Mouse (Mus musculus) limb, embryonic 12.5 days (tissue): ENCODE data around the gene Sytl3. TPM values are rescaled to one million over a fixed set of nuclear protein-coding genes. Genes with fewer than 3 reads are reported as not detected.

ENCODE experiments used
- ATAC-seq: fragments of 200-750 bp; cut with Nextera tagmentation; 2 replicates; pipeline ENCODE4 v1.8.0; 2017; ENCODE audit warnings: low read depth, moderate TSS enrichment; ENCODE audit not compliant: insufficient number of reproducible peaks, insufficient read depth, low FRiP score, low TSS enrichment
- H3K27ac ChIP-seq: fragments of 300-500 bp; sonication (generic); 2 replicates; pipeline ENCODE4 v1.5.1; 2016; ENCODE audit warnings: mild to moderate bottlenecking, moderate library complexity
- H3K27me3 ChIP-seq: fragments of 300-500 bp; sonication (generic); 2 replicates; pipeline ENCODE4 v1.6.1; 2016; ENCODE audit warnings: mild to moderate bottlenecking, moderate library complexity
- H3K36me3 ChIP-seq: fragments of 300-500 bp; sonication (generic); 2 replicates; pipeline ENCODE4 v1.6.1; 2016; ENCODE audit warnings: mild to moderate bottlenecking, moderate library complexity
- H3K4me1 ChIP-seq: fragments of 300-500 bp; sonication (generic); replicated peaks from 2 replicates; pipeline ENCODE4 v1.6.1; 2016
- H3K4me2 ChIP-seq: fragments of 300-500 bp; sonication (generic); 2 replicates; pipeline ENCODE4 v1.6.1; 2016; ENCODE audit warnings: mild to moderate bottlenecking, moderate library complexity
- H3K4me3 ChIP-seq: fragments of 300-500 bp; sonication (generic); replicated peaks from 2 replicates; pipeline ENCODE4 v1.5.1; 2016; ENCODE audit warnings: mild to moderate bottlenecking
- H3K9ac ChIP-seq: fragments of 300-500 bp; sonication (generic); replicated peaks from 2 replicates; pipeline ENCODE4 v1.6.1; 2016; ENCODE audit warnings: mild to moderate bottlenecking, moderate library complexity
- H3K9me3 ChIP-seq: fragments of 300-500 bp; sonication (generic); 2 replicates; pipeline ENCODE4 v1.6.1; 2016; ENCODE audit warnings: mild to moderate bottlenecking, moderate library complexity
- WGBS: fragments of 180-500 bp; shearing (Covaris S2); methylation state at CpG from one replicate; pipeline ENCODE4 v1.1.7; 2016; 5-methylcytosine and 5-hydroxymethylcytosine counted together
- polyA plus RNA-seq: library from polyadenylated mRNA; unstranded; fragments of >200 nt; fragmentation: Nextera tagmentation; extraction: Ambion mirVana; gene quantifications from 2 replicates; pipeline ENCODE4 v1.2.1, GENCODE M21; 2016

Sytl3 gene
- polyA plus RNA-seq, 1 experiment from 2014 or later = not detected

DNA sequence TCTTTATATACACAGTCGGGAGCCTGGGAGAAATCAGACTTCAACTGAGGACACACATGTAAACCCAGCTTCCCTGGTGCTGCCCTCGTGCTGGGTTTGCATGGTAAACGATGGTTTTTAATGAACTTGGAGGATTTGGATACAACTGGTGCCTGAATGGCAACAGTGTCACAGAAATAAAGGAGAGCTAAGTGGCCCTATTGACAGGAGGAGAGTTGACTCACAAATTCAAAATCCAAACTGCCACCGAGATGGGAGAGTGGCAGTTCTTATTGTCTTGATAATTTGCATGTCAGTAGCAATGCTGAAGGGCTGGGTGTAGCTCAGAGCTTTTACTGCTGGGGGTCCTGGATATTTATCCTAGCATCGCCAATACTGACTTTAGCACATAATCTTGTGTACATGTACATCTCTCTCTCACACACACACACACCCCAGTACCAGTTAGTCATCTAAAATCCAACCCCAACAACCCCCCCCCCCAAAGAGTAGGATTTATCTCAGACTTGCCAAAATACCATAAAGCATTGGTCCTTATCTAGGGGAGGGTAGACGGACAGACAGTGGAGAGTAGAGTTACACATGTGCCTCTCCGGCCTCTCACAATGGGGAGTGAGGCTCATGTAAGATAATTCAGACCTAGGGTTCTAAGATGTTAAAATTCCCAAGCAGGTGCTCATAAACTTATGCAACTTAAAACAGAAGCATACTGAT lies 104.8 kb downstream of the Sytl3 start:
- Histone ChIP-seq H3K4me2 (no peak overlapping the region), H3K4me3 (no peak overlapping the region), H3K36me3 (no peaks in the 10 kb centered on the region), H3K9ac (no peak overlapping the region), H3K27me3 (no peaks in the 10 kb centered on the region), H3K4me1 (peaks cover 21% of the 10 kb centered on the region), H3K27ac (no peak overlapping the region), H3K9me3 (no peaks in the 10 kb centered on the region)
- WGBS = 60% methylated on average over 7 of the region's 7 CpGs
- no peak for ATAC-seq

DNA sequence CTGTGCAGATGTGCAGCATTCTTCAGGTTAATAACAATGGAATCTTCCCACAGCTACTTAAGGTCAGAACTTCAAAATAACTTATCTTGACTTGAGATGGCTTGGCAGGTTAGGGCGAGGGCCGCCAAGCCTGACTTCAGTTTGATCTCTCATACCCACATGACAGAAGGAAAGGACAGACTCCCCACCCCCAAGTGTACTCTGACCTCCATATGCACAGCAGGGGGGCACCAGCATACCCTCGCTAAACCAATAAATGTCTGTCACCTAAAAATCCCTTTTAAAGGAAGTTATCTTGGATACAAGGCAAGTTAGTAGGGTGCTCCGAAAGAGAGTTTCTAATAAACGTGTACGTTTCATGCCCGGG lies 105.3 kb downstream of the Sytl3 start:
- Histone ChIP-seq H3K27ac (no peak overlapping the region), H3K4me1 (peaks cover 20% of the 10 kb centered on the region), H3K4me3 (no peak overlapping the region), H3K36me3 (no peaks in the 10 kb centered on the region), H3K4me2 (no peak overlapping the region), H3K27me3 (no peaks in the 10 kb centered on the region), H3K9ac (no peak overlapping the region), H3K9me3 (no peaks in the 10 kb centered on the region)
- WGBS = 56% methylated on average over 7 of the region's 7 CpGs
- no peak for ATAC-seq

DNA sequence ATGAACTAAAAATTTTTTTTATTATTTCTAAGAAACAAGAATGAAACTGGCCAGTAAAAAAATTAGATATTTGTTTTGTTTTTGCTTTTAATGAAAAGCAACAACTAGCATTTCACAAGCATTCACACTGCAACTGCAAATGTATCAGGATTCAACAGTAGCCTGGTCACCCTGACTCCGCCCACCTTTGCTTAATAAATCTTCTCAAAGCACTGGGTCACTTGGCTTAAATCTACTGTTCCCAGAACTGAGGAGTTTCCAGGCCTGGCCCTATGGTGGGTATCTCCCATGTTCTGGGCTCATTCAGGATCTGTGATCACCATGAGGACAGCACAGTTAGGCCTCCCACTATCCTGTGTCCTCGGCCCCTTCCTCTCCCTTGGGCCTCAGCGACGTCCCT lies 105.8 kb downstream of the Sytl3 start:
- no peak for ATAC-seq
- no peak overlapping the region for H3K27ac ChIP-seq
- no peaks in the 10 kb centered on the region for H3K27me3 ChIP-seq
- H3K4me1 ChIP-seq = peaks cover 20% of the 10 kb centered on the region
- no peak overlapping the region for H3K9ac ChIP-seq
- H3K9me3 ChIP-seq = no peaks in the 10 kb centered on the region
- H3K4me2 ChIP-seq = no peak overlapping the region
- WGBS = 81% methylated on average over 4 of the region's 4 CpGs
- H3K36me3 ChIP-seq = no peaks in the 10 kb centered on the region
- H3K4me3 ChIP-seq = no peak overlapping the region

DNA sequence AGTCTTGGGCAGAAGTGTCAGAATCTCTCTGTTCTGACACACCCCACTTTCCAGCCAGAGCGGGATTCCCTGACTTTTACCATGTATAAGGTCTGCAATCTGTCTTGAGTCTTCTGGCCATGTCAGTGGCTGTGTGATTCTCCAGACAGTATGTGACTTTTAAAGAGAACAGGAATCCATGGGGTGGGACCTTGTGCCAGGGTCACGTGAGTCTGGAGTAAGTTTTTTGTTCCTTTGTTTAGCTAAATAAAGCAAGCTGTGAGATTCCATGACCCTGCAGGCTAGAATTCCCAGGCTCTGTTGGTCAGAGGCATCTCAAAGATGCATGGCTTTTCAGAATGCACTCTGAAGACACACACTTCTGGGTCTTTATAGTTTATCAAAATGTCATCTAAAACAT lies 107.0 kb downstream of the Sytl3 start:
- ATAC-seq = no peak
- H3K4me1 ChIP-seq = peaks cover 20% of the 10 kb centered on the region
- H3K9me3 ChIP-seq = no peaks in the 10 kb centered on the region
- no peaks in the 10 kb centered on the region for H3K36me3 ChIP-seq
- H3K4me3 ChIP-seq = no peak overlapping the region
- 52% methylated on average over 2 of the region's 2 CpGs for WGBS
- H3K27me3 ChIP-seq = no peaks in the 10 kb centered on the region
- no peak overlapping the region for H3K4me2 ChIP-seq
- no peak overlapping the region for H3K27ac ChIP-seq
- 0 out of 2 replicates have a peak overlapping the region, but pooled peaks have one; percentile 2 for H3K9ac ChIP-seq

DNA sequence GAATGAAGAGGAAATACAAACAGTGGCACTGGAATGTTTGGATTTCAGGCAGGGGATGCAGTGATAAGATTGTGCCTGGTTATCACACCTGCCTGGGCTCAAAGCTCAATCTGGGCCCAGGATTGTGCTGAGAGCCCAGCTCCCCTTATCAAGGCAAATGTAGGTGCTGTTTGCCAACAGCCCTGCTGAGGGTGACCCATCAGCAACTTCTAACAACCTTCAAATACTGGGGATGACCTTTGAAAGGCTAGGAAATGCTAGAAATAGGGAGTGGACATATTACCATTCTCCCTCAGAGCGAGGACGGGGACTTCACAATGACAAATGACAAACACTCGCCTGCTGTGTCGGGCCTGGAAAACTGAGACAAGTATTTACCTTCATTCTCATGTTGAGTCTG lies 107.9 kb downstream of the Sytl3 start:
- ATAC-seq = no peak
- WGBS = 91% methylated on average over 4 of the region's 4 CpGs
- no peaks in the 10 kb centered on the region for H3K36me3 ChIP-seq
- H3K4me1 ChIP-seq = peaks cover 29% of the 10 kb centered on the region
- H3K27me3 ChIP-seq = no peaks in the 10 kb centered on the region
- no peak overlapping the region for H3K4me3 ChIP-seq
- no peak overlapping the region for H3K9ac ChIP-seq
- H3K27ac ChIP-seq = no peak overlapping the region
- no peak overlapping the region for H3K4me2 ChIP-seq
- H3K9me3 ChIP-seq = no peaks in the 10 kb centered on the region

DNA sequence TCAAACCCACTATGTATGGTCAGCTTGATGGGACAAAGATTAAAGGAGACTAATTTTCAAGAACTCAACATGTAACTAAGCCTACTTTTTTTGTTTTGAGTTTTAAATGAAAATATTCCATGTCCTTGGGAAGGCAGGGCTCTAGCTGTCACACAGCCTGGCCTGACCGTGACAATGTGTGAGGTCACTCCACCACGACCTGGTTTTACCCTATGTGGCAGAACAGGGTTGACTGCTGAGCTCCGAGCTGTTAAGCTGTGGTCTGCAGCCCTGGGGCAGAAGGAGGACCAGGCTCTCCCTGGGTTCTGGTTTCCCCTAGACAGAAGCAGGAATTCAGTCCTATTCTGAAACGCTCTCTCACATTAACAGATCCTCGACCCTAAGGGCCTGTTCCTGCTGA lies 108.9 kb downstream of the Sytl3 start:
- H3K9ac ChIP-seq = no peak overlapping the region
- H3K9me3 ChIP-seq = no peaks in the 10 kb centered on the region
- no peak overlapping the region for H3K4me2 ChIP-seq
- no peaks in the 10 kb centered on the region for H3K36me3 ChIP-seq
- H3K4me3 ChIP-seq = no peak overlapping the region
- peaks cover 31% of the 10 kb centered on the region for H3K4me1 ChIP-seq
- no peak overlapping the region for H3K27ac ChIP-seq
- no peaks in the 10 kb centered on the region for H3K27me3 ChIP-seq
- WGBS = 61% methylated on average over 5 of the region's 5 CpGs
- no peak for ATAC-seq

DNA sequence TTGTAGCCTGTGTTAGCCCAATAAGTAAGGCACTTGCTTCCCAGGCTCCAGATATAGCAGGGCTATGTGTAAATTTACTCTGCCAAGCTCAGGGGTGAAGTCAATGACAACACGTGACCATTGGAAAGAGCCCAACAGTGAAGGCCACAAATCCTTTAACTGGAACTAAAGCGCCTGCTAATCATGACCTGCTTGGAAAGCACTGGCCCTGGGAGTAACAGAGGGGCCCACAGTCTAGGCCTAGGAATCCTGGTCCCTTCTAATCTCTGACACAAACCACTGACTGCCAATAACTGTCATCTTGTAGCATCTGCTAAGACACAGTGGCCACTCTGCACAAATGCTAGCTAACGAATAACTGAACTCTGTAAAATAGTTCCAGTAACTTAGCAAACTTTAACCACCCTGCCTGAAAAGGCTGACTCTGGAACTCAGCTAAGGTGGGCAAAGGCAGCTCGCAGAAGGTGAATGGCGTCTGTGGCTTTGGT lies 109.5 kb downstream of the Sytl3 start:
- ATAC-seq = no peak
- no peaks in the 10 kb centered on the region for H3K27me3 ChIP-seq
- H3K4me2 ChIP-seq = no peak overlapping the region
- WGBS = 82% methylated on average over 5 of the region's 5 CpGs
- no peak overlapping the region for H3K27ac ChIP-seq
- H3K4me3 ChIP-seq = no peak overlapping the region
- no peak overlapping the region for H3K9ac ChIP-seq
- peaks cover 34% of the 10 kb centered on the region for H3K4me1 ChIP-seq
- no peaks in the 10 kb centered on the region for H3K9me3 ChIP-seq
- no peaks in the 10 kb centered on the region for H3K36me3 ChIP-seq

DNA sequence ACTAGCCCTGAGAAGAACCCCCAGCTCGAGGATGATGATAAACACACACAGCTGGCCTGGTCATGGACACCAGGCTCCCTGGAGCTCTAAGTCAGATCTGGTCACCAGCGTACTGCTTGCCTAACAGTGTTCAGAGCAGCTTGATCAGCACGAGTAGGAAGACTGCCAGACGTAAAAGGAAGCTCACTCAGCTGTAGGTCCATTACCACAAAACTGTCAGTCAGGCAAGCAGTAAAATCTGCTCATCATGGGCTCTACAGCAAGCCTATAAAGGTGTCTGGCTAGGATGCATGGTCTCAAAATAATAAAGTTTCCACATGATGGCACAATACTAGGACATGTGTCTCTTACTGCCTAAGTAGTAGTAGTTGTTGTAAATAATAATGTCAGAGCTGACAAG lies 110.7 kb downstream of the Sytl3 start:
- 36% methylated on average over 4 of the region's 4 CpGs for WGBS

DNA sequence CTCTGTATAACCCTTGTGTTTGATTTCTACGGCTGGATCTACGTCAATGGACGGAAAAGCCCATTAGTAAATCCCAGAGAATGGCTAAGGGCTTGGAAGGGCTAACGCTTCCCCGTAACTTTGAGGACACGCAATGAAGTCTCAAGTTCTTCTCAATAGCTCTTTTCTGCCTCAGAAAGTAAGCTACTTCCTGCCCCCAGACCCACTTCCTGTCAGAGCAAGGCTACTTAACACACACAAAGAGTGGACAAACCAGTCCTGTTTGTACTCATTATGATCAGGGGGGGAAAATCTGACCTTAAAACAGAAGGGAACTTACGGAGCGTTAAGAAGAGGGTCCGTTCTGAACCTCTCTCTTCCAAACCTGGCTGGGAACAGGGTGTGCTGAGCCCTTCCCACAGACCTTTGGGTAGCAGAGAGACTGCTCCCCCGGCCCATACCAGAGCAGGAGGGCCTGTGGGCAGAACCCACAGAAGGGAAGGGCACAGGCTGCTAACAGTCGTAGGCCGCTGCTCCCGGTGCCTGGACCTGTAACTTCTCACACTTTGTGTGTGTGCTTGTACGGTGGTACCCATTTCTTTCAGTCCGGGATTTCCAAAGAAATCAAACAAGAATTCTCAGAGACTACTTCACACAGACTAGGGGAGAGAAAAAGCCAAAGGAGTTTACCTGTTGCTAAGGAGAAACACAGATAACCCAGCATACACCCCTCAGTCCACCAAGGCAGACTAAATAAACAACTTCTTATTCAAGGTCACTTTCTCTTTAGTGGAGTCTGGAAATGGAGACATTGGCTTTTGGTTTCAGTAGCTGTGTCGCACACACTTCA lies 113.0 kb downstream of the Sytl3 start:
- ATAC-seq = no peak
- Histone ChIP-seq H3K4me3 (no peak overlapping the region), H3K27ac (0 out of 2 replicates have a peak overlapping the region, but pooled peaks have one; percentile 3), H3K4me2 (no peak overlapping the region), H3K36me3 (no peaks in the 10 kb centered on the region), H3K9me3 (no peaks in the 10 kb centered on the region), H3K27me3 (no peaks in the 10 kb centered on the region), H3K4me1 (peaks cover 37% of the 10 kb centered on the region), H3K9ac (no peak overlapping the region)
- 78% methylated on average over 16 of the region's 16 CpGs for WGBS

More for the DNA sequence above, 110.7 kb downstream of the Sytl3 start:
- Histone ChIP-seq H3K27me3 (no peaks in the 10 kb centered on the region), H3K4me1 (peaks cover 29% of the 10 kb centered on the region), H3K4me2 (no peak overlapping the region), H3K9ac (no peak overlapping the region), H3K36me3 (no peaks in the 10 kb centered on the region), H3K4me3 (no peak overlapping the region), H3K27ac (no peak overlapping the region), H3K9me3 (no peaks in the 10 kb centered on the region)
- no peak for ATAC-seq

DNA sequence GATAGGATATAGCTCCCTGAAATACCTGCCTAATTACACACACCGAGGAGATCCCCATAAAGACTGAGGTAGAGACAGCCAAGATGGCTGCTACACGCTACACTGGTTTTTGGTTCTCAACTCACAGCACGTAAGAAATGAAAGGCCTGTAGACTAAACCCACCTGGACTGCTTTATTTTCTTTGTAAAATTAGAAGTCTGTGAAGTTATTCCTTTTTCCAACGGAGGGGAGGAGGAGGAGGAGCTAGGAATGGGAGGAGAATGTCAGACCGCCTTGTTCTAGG lies 113.5 kb downstream of the Sytl3 start:
- no peaks in the 10 kb centered on the region for H3K36me3 ChIP-seq
- no peak overlapping the region for H3K27ac ChIP-seq
- no peak for ATAC-seq
- WGBS = 74% methylated on average over 5 of the region's 5 CpGs
- H3K4me2 ChIP-seq = no peak overlapping the region
- peaks cover 41% of the 10 kb centered on the region for H3K4me1 ChIP-seq
- no peak overlapping the region for H3K9ac ChIP-seq
- no peaks in the 10 kb centered on the region for H3K9me3 ChIP-seq
- H3K27me3 ChIP-seq = no peaks in the 10 kb centered on the region
- H3K4me3 ChIP-seq = no peak overlapping the region

DNA sequence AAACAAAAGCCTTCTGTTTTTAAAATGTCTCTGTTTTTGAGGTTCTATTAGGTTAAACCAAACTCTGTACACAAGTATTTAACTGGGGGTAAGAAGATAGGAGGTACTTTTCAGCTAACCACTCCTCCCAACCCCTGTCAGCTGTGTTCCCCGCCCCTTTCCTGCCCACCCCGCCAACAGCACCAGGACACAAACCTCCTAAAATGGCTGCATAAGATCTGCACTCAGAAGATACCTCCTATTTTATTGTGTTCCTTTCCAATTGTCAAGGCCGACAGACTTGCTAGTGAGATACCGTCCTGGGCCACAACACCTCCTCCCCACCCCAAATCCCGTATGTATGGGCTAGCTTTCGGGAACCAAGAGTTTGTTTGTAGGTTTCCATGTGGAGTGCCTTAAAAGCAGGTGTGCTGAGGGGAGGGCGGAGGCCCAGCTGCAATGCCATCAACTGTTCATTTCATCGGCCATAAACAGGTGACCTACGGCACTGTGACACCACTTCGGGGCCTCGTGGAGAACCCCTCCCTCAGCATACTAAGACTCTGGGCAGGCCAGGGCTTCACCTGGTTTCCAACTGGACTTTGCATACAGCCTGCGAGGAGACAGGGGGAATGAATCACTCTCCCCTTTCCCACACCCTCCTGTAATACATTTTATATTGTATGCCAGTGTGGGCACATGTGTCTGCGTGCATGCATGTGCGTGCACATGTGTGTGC lies 114.5 kb downstream of the Sytl3 start:
- H3K4me1 ChIP-seq = peaks cover 47% of the 10 kb centered on the region
- WGBS = 80% methylated on average over 14 of the region's 14 CpGs
- no peaks in the 10 kb centered on the region for H3K36me3 ChIP-seq
- H3K9me3 ChIP-seq = no peaks in the 10 kb centered on the region
- no peak overlapping the region for H3K27ac ChIP-seq
- no peak overlapping the region for H3K4me3 ChIP-seq
- H3K4me2 ChIP-seq = no peak overlapping the region
- no peak overlapping the region for H3K9ac ChIP-seq
- no peaks in the 10 kb centered on the region for H3K27me3 ChIP-seq
- ATAC-seq = no peak
